Mouse (Mus musculus) urinary bladder, postnatal 25 days (tissue): Measurements from ENCODE around the gene Eln.

ENCODE experiments used
- DNase-seq: peaks from one replicate; pipeline ENCODE4 v3.0.0; 2022; ENCODE audit warnings: low spot score

Gene Eln

DNA sequence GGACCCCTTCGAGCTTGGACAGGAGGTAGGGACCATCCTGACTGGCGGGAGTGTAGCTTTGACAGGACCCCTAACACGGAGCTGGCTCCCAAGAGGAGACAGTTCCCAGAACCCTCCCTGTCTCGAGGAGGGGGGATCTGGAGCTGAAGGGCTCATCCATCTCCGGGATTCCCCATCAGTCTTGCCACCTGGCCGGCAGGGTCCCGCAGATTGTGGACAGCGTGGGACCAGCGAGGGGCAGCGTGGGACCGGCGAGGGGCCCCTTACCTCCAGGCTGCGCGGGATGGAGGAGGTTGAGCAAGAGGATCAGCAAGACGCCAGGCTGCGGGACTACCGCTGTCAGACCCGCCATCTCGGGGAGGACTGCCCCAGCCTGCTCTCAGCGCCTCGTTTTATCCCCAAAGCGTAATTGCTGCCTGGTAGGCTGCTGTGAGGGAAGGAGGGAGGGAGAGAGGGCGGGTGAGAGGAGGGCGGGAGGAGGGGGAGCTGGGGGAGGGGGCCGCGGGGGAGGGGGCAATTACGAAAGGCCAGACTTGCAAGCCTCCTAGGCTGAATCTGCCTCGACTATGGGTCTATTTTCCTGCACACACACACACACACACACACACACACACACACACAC is at the start of gene Eln:
TSS of gene Eln (minus strand) at position 434 of the 622 bp plus-strand sequence.
- DNase-seq = peak; percentile 38

GRCm38 (mm10) chr5:134790080-134790995 is 43.2 kb upstream of the Eln start:
- no peak for DNase-seq

DNA sequence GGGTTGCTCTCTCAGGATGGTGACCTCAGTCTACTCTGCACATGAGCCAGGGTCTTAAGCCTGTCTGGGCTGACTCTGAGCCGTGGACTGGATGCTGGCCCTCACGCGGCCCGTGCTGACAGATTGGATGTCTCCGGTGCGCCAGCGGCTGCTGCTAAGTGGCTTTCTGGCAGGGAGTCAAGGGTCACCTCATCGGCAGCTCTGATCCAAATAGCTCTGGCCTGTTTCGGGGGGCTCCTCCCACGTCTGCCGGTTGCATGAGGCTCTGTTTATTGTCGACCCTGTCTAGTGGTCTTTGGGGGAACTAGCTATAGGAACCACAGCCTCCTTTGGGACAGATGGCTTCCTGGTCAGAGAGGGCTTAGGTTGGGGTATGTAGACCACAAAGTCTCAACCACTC is 41.1 kb upstream of the Eln start:
- peak; percentile 31 for DNase-seq

DNA sequence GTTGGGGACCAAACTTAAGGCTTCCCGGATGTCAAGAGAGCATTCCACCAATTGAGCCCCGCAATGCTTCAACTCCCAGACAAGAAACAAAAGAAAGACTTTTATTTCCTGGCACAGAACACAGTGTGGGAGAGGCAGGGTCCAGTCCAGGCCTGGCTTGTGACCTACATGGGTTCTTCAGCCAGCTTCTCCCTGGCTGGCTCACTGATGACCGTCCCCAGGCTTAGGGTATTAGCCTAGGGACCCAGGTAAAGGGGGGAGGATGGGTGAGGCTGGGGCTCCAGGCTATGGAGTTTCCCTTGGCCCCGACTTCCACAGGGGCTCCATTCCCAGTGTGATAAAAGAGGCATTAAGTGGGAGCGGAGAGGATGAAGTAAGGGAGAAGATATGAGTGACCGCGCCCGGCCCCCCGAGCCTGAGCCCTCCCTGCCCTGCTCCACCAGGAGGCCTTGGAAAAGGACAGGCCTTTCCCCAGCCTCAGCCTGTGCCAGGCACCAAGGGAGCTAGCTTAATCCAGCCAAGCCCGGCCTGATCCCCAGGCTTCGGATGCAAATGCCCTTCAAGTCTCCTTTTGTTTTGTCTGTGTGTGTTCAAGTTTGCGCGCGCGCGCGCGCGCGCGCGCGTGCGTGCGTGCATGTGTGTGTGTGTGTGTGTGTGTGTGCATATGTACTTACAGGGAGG is 38.7 kb upstream of the Eln start:
- no peak for DNase-seq

DNA sequence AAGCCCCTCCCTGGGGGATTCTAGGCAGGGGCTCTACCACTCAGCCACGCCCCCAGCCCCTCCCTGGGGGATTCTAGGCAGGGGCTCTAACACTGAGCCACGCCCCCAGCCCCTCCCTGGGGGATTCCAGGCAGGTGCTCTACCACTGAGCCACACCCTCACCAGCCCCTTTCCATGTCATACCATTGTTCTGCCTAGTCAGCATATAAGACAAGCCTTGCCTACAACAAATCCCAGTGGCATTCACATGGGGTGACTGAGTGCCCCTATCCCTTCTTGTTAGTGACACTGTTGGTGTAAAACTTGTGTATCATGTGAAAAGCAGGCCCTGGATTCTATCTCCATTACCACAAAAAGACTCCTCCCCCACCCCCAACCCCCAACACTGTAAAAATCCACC is 36.7 kb upstream of the Eln start:
- DNase-seq = no peak

- DNase-seq = no peak
Measured at GRCm38 (mm10) chr5:134780963-134781362, 33.8 kb upstream of the Eln start.

- no peak for DNase-seq
Measured at GRCm38 (mm10) chr5:134780146-134780545, 33.0 kb upstream of the Eln start.

GRCm38 (mm10) chr5:134776551-134776950 is 29.4 kb upstream of the Eln start:
- DNase-seq = no peak

DNA sequence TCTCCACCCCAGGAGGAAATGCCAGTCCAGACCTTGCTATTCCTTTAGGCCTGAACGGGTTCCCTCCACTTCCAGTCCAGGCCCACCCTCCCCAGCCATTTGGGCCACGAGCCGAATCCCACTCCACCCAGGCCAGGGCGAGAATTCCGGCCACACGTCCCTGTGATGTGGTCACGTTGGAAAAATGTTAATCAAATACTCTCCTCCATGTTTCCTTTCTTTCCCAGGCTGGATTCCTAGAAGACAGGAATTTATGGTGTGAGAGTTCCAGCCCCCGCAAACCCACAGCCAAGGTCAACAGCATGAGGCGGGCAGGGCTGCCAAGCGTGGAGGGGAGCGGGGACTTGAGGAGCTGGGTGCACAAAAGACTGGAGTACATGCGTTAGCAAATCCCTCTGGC is 25.4 kb upstream of the Eln start:
- DNase-seq = peak; percentile 20

- no peak for DNase-seq
Measured at GRCm38 (mm10) chr5:134771750-134772149, 24.6 kb upstream of the Eln start.

DNA sequence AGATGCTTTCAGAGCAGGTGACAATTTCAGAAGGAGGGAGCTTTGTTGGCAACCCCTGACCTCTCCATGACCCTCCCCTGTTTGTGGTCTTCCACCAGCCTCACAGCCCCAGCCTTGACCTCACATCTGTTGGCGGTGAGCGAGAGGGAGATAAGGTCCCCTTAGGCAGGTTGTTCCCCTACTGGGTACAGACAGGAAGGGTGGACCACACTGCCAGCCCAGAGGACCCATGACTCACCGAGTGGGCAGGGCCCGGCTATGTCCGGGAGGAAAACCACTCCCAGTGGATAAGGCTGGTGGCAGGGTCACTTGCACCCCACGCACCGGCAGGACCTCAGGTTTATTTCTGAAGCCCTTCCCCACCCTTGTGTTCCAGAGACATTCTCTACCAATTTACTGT is 22.1 kb upstream of the Eln start:
- no peak for DNase-seq

DNA sequence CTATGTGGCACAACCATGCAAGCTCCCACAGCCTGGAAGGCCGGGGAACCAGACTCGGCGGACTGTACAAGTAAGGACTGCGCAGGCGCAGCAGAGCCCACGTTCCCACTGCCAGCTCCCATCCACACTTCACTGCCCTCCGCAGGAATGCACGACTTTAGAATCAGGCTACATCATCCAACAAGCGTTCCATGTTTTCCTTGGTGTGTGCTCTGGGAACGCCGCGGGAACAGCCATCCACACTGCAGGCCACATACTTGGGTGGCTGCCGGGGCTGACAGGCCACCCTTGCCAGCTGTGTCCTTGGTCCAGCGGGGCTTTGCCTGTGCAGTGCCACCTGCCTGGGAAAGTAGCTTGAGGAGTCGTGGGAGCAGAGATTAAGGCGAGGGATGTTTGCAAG is 18.3 kb upstream of the Eln start:
- DNase-seq = no peak

GRCm38 (mm10) chr5:134763326-134763725 is 16.2 kb upstream of the Eln start:
- DNase-seq = no peak

- DNase-seq = no peak
Measured at GRCm38 (mm10) chr5:134761409-134762124, 14.4 kb upstream of the Eln start.

DNA sequence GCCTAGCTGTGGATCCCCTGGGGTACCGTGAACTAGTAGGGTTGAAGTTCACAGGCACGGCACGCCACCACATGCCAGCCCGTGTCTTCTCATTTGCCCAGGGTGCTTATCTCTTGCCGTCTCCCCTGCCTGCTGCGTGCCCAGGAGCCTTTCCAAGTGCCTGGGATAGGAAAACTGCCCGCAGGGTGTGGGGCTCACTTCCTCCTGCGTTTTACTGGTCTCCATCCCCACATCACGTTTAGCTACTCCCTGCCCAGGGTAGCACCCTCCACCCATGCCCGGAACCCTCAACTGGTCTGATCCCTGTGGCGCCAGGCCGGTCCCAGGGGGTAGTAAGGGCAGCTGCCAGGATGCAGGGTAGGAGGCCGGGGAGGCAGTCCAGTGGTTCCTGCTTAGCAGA is 8.9 kb upstream of the Eln start:
- no peak for DNase-seq

- no peak for DNase-seq
Measured at GRCm38 (mm10) chr5:134754096-134754495, 7.0 kb upstream of the Eln start.

GRCm38 (mm10) chr5:134750469-134750868 is 3.3 kb upstream of the Eln start:
- DNase-seq = no peak

DNA sequence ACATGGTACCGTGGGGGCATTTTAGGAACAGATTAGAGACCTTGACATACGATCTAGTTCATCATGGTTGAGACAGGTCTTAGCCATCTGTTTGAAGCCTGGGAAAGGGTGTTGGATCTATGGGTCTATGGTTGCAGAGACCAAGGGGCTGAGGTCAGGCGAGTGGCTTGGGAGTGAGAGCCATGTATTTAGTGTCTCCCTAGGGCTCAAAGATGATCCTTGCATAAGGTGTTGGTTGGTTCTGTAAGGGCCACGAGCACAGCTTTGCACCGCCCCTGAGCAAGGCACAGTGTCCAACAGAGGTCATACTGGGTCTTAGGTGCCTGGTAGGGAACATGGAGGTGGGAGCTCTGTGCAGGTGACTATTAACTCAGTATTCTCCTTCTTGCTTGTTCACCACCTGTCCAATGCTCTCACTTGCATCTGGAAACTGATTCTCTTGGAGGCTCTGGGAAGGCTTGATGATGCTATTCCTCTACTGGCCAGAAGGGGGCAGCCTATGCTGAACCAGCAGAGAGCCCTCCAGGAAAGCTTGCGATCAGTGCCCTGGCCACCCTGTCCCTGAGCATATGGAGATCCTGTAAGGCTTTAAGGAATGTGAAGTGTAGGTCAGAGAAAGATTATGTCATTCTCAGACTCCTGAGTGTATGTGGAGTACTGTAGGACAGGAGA is 960 bp upstream of the Eln start:
- DNase-seq = peak; percentile 63

DNA sequence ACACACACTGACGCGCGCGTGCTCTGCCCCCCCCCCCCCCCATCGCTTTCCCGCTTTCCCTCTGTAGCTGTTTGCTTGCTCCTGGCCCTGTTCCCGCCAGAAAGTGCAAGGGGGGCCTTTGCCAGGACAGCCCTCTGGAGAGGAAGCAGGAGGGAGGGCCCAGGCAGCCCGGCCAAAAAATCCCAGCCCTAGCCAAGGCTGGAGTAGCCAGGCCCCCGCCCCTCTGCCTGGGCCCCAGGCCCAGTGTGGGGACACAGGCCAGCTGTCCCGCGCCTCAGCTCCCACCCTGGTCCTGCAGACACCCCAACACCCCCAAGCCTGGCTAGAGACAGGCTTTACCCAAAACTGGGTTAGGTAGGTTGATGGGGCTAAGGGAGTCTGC is 380 bp upstream of the Eln start:
- DNase-seq = peak; percentile 76

- no peak for DNase-seq
Measured at GRCm38 (mm10) chr5:134746201-134746600, 922 bp downstream of the Eln start.

DNA sequence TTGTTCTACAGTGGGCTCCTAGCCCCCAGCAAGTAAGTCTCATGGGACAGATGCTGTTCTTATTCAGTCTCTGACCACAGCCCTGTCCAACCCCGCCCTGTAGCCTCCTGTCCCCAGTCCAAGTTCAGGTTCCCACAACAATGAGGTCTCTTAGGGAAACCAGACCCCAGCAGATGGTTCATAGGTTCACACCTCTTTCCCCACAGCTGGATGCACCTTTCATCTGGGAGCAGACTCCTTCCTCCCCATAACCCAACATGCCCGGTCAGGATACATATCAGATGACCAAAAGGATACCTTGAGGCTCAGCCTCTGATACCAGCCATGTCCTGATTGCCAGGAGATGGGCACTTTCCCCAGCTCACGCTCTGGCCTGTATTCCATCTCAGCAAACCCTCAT is 1.3 kb downstream of the Eln start:
- DNase-seq = no peak

- no peak for DNase-seq
Measured at GRCm38 (mm10) chr5:134745000-134745399, 2.1 kb downstream of the Eln start.
